Mouse (Mus musculus) lung, embryonic 14.5 days (tissue): ENCODE measurements around the gene Rps6kc1. TPM values are rescaled to one million over a fixed set of nuclear protein-coding genes. Genes with fewer than 3 reads are reported as not detected.

Experiments
- ATAC-seq: fragments of 200-750 bp; cut with Nextera tagmentation; 2 replicates; pipeline ENCODE4 v1.8.0; 2017; ENCODE audit warnings: mild to moderate bottlenecking, moderate TSS enrichment, moderate library complexity; ENCODE audit not compliant: insufficient read depth
- DNase-seq: peaks from one replicate; pipeline ENCODE4 v3.0.0-alpha.2; 2015
- H3K27ac ChIP-seq: fragments of 300-500 bp; sonication (generic); 2 replicates; pipeline ENCODE4 v1.5.1; 2014; ENCODE audit warnings: low read depth, mild to moderate bottlenecking, moderate library complexity
- H3K27me3 ChIP-seq: fragments of 300-500 bp; sonication (generic); 2 replicates; pipeline ENCODE4 v1.6.1; 2014; ENCODE audit warnings: low read length, control low read depth; ENCODE audit not compliant: insufficient read depth
- H3K36me3 ChIP-seq: fragments of 300-500 bp; sonication (generic); 2 replicates; pipeline ENCODE4 v1.6.1; 2014; ENCODE audit warnings: control low read depth; ENCODE audit not compliant: insufficient read depth
- H3K4me1 ChIP-seq: fragments of 300-500 bp; sonication (generic); 2 replicates; pipeline ENCODE4 v1.6.1; 2014; ENCODE audit warnings: antibody characterized with exemption, control low read depth; ENCODE audit not compliant: insufficient read depth
- H3K4me2 ChIP-seq: fragments of 300-500 bp; sonication (generic); 2 replicates; pipeline ENCODE4 v1.6.1; 2014; ENCODE audit warnings: mild to moderate bottlenecking
- H3K4me3 ChIP-seq: fragments of 300-500 bp; sonication (generic); 2 replicates; pipeline ENCODE4 v1.5.1; 2014; ENCODE audit warnings: low read depth, low read length
- H3K9ac ChIP-seq: fragments of 300-500 bp; sonication (generic); 2 replicates; pipeline ENCODE4 v1.6.1; 2014
- H3K9me3 ChIP-seq: fragments of 300-500 bp; sonication (generic); 2 replicates; pipeline ENCODE4 v1.6.1; 2016; ENCODE audit warnings: low read depth, low read length, control low read depth
- CTCF ChIP-seq: IDR thresholded peaks from 2 replicates; pipeline ENCODE4 v1.5.1; 2016; ENCODE audit warnings: antibody characterized with exemption, low read depth
- WGBS: fragments of 180-500 bp; shearing (Covaris S2); extraction: QIAGEN DNeasy Blood & Tissue Kit; methylation state at CpG from one replicate; pipeline ENCODE4 v1.1.7; 2014; 5-methylcytosine and 5-hydroxymethylcytosine counted together
- polyA plus RNA-seq: library from polyadenylated mRNA; unstranded; fragments of >200 nt; fragmentation: Nextera tagmentation; extraction: Ambion mirVana; gene quantifications from 2 replicates; pipeline ENCODE4 v1.2.1, GENCODE M21; 2014

The Rps6kc1 gene
- polyA plus RNA-seq, 1 experiment from 2014 or later = 14.9 TPM

DNA sequence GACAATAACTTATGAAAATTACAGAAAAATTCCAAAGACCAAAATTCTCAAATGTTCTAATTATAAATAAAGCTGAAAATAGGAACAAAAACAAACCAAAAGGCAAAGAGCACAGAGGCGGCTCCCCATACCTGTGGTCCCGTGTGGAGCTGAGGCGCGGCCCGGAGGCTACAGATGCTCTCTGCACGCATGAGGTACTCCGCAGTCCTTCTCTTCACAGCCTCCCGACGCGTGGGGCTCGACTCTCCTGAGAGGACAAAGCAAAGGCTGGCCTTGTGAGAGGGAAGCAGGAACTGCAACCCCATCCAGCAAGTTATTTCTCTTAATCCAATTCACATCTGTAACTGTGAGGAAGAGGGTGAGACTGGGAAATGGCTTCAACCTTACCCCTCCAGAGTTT lies 67.2 kb downstream of the Rps6kc1 start:
- Histone ChIP-seq H3K36me3 (peaks cover 4% of the 10 kb centered on the region; the same call in 1 of the 2 replicates), H3K4me3 (no peak overlapping the region), H3K9ac (no peak overlapping the region), H3K9me3 (no peaks in the 10 kb centered on the region), H3K4me1 (no peaks in the 10 kb centered on the region), H3K27me3 (no peaks in the 10 kb centered on the region), H3K27ac (no peak overlapping the region), H3K4me2 (no peak overlapping the region)
- DNase-seq (no peak), ATAC-seq (no peak)
- 88% methylated on average over 11 of the region's 11 CpGs for WGBS
- TF ChIP-seq CTCF = no peak

DNA sequence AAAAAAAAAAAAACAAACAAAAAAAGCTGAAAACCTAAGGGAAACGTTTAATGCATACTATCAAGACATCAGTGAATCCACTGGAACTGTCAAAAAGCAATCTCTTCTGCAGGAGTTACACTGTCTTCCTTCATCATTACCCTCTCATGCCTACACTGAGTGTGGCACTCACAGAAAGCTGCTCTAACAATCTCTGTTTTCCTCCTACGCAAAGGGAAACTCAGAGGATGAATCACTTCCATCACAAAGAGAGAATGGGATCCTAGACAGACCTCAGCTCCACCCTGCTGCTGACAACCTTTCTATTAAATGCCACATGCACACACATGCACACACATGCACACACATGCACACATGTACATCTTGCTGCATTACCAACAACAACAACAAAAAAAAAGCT lies 75.5 kb downstream of the Rps6kc1 start:
- H3K27ac ChIP-seq = no peak overlapping the region
- no peak overlapping the region for H3K4me2 ChIP-seq
- H3K36me3 ChIP-seq = peaks cover 5% of the 10 kb centered on the region; the same call in 1 of the 2 replicates
- H3K4me3 ChIP-seq = no peak overlapping the region
- ATAC-seq (no peak), DNase-seq (no peak)
- TF ChIP-seq CTCF = no peak
- no peaks in the 10 kb centered on the region for H3K9me3 ChIP-seq
- H3K4me1 ChIP-seq = no peaks in the 10 kb centered on the region
- H3K9ac ChIP-seq = no peak overlapping the region
- H3K27me3 ChIP-seq = no peaks in the 10 kb centered on the region
- 70% methylated on average over 2 of the region's 2 CpGs for WGBS

DNA sequence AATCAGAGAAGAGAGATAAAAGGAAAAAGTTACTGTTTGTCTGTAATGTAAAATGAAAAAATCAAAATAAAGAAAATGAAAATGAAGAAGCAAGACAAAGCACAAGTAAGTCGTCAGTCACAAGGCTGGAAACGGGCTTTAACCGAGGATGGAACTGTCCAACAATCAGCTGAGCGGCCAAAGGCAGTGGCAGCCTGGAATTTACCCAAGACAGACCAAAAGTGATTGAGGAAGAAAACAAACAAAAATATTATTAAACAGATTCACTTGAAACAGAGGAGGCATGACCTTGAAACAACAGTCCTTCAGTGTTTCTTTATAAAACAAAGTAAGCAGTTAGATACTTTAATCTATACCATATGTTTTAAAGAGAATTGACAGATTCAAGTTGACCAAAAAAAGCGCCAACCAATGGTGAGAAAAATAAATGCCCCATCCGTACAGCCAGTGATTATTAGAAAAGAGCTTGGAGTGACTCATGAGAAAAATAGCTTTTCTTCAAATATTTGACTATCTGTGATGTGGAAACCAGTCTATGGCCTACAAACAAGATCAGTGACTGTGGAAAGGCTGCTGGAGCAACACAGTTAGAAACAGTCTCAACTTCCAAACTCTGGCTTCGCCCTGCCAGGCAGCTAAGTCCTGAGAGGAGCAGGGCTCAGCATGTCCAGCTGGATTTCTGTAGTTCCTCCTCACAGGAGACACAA lies 77.2 kb downstream of the Rps6kc1 start:
- ATAC-seq = no peak
- Histone ChIP-seq H3K4me3 (no peak overlapping the region), H3K9ac (no peak overlapping the region), H3K4me2 (no peak overlapping the region), H3K4me1 (no peaks in the 10 kb centered on the region), H3K9me3 (no peaks in the 10 kb centered on the region), H3K36me3 (peaks cover 5% of the 10 kb centered on the region; the same call in 1 of the 2 replicates), H3K27ac (no peak overlapping the region), H3K27me3 (no peaks in the 10 kb centered on the region)
- no peak for TF ChIP-seq CTCF
- no peak for DNase-seq
- 57% methylated on average over 7 of the region's 7 CpGs for WGBS

DNA sequence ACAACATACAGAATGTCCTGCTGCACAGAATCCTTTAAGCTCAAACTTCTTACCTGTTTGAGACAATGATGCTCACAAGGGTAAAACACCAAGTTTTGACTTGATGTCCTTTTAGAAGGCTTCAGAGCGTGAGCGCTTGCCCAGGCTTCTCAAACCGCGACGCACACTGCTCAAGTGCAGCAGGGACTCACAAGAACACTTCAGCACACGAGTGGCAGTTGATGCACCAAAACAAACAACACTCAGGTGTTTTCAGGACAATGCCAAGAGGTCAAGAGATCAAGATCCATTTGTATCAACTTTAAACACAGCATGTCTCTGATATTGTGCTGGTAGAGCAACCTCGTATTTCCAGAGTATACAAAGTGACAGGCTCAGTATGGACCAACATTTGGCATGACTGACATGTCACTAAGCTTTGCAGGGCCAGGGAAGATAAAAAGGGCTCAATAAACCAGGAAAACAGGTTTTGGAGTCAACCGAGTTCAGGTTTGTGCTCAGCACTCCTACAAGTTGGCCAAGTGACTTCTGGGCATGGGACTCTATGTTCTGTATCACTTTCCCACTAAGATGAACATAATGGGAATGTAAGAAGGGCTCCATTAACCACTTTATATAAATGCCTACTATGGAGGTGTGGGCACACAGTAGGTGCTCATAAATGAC lies 78.5 kb downstream of the Rps6kc1 start:
- no peak for DNase-seq
- Histone ChIP-seq H3K4me2 (no peak overlapping the region), H3K36me3 (peaks cover 5% of the 10 kb centered on the region; the same call in 1 of the 2 replicates), H3K9me3 (no peaks in the 10 kb centered on the region), H3K9ac (no peak overlapping the region), H3K4me1 (no peaks in the 10 kb centered on the region), H3K4me3 (no peak overlapping the region), H3K27ac (0 out of 2 replicates have a peak overlapping the region, but pooled peaks have one; percentile 12), H3K27me3 (no peaks in the 10 kb centered on the region)
- TF ChIP-seq CTCF = no peak
- ATAC-seq = no peak
- 63% methylated on average over 8 of the region's 8 CpGs for WGBS

DNA sequence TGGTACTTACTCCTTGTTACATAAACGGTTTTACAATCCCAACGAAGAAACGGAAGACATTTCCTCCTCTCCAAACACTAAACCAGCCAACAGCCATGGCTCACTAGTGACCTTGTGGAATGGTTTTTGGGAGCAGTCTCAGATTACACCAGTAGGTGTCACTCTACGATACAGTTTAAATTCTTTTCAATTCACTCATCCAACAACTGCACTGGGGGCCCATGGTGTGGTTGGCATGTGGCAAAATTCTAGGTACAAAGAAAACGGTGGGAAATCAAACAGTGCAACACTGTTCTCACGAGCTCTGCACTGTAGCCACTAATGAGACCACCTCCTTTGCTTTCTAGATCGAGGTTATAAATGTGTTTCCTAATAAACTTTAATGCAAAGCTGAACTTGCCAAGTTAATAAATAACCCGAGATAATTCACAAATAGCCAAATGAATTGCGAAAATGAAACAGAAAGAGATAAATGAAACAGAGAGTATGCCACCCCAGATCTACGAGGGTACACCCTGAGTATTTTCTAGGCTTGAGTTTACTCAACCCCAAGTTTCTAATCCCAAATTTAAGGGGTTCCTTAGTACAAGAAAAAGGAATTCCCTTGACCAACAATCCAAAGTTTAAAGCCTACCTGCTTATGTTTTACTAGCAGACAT lies 79.6 kb downstream of the Rps6kc1 start:
- H3K27me3 ChIP-seq = no peaks in the 10 kb centered on the region
- peak; percentile 13; the same call in 1 of the 2 replicates for ATAC-seq
- H3K9ac ChIP-seq = no peak overlapping the region
- TF ChIP-seq CTCF = peak; percentile 78
- H3K27ac ChIP-seq = no peak overlapping the region
- H3K4me1 ChIP-seq = no peaks in the 10 kb centered on the region
- H3K4me2 ChIP-seq = no peak overlapping the region
- peak; percentile 89 for DNase-seq
- peaks cover 5% of the 10 kb centered on the region; the same call in 1 of the 2 replicates for H3K36me3 ChIP-seq
- H3K9me3 ChIP-seq = no peaks in the 10 kb centered on the region
- H3K4me3 ChIP-seq = no peak overlapping the region
- WGBS = 44% methylated on average over 10 of the region's 10 CpGs

DNA sequence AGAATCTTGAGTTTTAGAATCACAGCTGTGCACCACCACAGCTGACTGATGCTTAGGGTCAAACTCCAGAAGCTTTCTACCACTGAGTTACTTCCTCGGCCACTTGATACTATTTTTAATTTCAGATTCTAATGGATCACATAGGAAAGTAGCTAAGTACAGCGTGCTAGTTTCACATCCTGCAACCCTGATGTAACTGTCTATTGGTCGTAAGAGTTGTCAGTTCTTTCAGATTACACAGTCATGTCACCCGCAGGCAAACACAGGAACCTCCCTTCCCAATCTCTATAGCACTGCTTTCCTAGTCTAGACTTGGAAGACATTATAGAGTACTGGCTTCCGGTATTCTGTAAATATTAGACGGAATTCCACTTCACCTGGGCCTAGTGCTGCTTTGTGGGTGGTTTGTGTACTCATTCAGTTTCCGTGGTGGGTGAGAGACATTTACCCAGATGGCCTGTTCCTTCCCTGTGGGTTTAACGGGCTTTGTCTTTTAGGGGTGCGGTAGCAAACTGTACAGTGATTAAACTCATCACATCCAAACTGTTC lies 85.0 kb downstream of the Rps6kc1 start:
- no peaks in the 10 kb centered on the region for H3K27me3 ChIP-seq
- 55% methylated on average over 9 of the region's 9 CpGs for WGBS
- no peaks in the 10 kb centered on the region for H3K4me1 ChIP-seq
- DNase-seq (peak; percentile 23), ATAC-seq (peak; percentile 47; the same call in 1 of the 2 replicates)
- no peak overlapping the region for H3K9ac ChIP-seq
- no peak for TF ChIP-seq CTCF
- no peaks in the 10 kb centered on the region for H3K36me3 ChIP-seq
- H3K4me2 ChIP-seq = no peak overlapping the region
- no peaks in the 10 kb centered on the region for H3K9me3 ChIP-seq
- no peak overlapping the region for H3K4me3 ChIP-seq
- H3K27ac ChIP-seq = no peak overlapping the region

DNA sequence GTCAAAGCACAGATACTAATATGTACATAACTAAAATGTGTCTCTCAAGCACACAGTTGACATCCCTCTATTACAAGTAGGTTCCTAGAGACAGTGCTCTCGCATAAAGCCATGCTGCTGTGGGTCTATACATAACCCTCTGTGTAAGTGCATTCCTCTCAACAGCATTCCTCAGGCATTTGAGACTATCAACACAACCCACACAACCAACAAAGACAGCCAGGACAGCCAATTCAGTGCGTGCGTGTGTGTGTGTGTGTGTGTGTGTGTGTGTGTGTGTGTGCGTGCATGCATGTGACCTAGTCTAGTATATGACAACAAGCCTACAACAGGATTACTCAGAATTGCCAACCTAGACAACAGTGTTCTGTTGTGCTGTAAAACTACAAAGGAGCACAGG lies 87.8 kb downstream of the Rps6kc1 start:
- Histone ChIP-seq H3K9me3 (no peaks in the 10 kb centered on the region), H3K4me3 (no peak overlapping the region), H3K27me3 (no peaks in the 10 kb centered on the region), H3K36me3 (no peaks in the 10 kb centered on the region), H3K9ac (no peak overlapping the region), H3K27ac (no peak overlapping the region), H3K4me1 (no peaks in the 10 kb centered on the region), H3K4me2 (no peak overlapping the region)
- DNase-seq (no peak), ATAC-seq (no peak)
- TF ChIP-seq CTCF = no peak
- 89% methylated on average over 4 of the region's 4 CpGs for WGBS
